Mouse (Mus musculus): ENCODE results near the gene Cul7. TPM values are rescaled to one million over a fixed set of nuclear protein-coding genes. Genes with fewer than 3 reads are reported as not detected.
A peak's percentile ranks its signal among the peaks of the same experiment; 100 is the strongest.

The Cul7 gene
- total RNA-seq, 2 experiments from 2014 or later: 2.9 to 5.6 TPM

DNA sequence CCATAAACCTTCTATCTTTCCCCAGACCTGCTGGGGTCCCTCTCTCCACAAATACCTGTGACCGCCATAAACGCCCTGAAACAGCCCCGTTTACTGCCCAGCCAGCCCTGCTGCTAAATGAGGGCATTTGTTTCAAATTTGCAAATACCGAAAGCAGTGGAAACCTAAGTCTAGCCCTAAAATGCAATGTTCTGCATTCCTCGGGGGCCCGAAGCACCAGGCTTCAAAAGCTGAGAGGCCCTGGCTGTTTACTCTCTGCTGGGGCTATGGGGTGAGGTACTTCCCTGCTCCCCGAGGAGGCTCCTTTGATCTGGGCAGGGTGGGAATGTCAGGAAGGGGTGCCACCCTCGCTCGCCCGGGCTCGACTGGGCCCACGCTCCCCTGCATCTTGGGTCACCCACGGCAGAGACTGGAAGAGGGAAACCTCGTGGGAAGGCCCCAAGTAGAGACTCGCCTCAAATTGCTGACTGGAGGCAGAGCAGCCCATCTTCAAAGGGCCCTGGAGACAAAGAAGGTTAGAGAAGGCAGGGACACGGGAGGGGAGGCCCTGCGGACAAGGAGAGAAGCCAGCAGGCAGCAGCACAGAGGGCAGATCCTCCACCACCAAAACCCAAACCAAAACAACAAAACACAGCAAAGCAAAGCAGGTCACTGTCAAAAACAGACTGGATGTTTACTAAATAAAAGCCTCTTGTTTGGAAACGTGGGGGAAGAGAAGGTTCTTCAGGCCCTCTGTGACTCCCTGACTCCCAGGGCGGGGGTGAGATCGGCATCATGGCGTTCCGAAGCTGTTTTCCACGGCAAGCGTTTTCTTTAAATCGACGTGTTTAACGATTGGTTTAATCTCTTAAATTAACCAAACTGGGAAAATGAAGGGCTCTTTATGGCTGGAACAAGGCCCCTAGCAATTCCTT, 31.1 kb upstream of the Cul7 start:
- intact Hi-C loops (cut with DNase I): no loop called here
- H3K4me3 ChIP-seq: no peak overlapping the region
- no peak for TF ChIP-seq CTCF (IDR thresholded peaks at IDR 0.05)
- H3K27ac ChIP-seq: no peak overlapping the region
- DNase-seq: no peak

GRCm38 (mm10) chr17:46619683-46620357, 30.3 kb upstream of the Cul7 start:
- intact Hi-C loops (cut with DNase I): no loop called here
- Histone ChIP-seq H3K4me3 (no peak overlapping the region), H3K27ac (no peak overlapping the region)
- TF ChIP-seq CTCF (IDR thresholded peaks at IDR 0.05): no peak
- DNase-seq: no peak

DNA sequence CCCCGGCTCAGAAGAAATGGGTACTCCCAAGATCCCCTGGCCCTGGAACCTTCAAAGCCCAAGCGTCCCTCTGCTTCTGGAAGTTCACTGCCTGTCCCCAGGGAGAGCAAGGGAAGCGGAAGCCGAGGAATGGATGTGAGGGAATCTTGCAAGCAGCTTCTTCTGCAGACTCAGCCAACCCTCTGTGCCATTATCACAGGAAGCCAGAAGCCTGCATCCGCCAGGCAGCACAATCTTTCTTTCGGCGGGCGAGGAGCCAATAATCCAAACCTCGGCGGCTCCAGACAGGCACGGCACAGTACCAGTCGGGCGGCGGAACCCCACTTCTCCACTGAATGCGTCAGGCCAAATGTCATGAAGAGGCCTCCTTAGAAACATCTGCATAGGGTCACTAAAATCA, 28.8 kb upstream of the Cul7 start:
- DNase-seq: peak; percentile 42
- TF ChIP-seq CTCF (IDR thresholded peaks at IDR 0.05): no peak
- intact Hi-C loops (cut with DNase I): no loop called here
- H3K4me3 ChIP-seq: peak overlapping the region; percentile 17; the same call in 1 of the 2 replicates
- no peak overlapping the region for H3K27ac ChIP-seq

GRCm38 (mm10) chr17:46622269-46622668, 27.9 kb upstream of the Cul7 start:
- TF ChIP-seq CTCF (IDR thresholded peaks at IDR 0.05): no peak
- H3K27ac ChIP-seq: no peak overlapping the region
- DNase-seq: no peak
- H3K4me3 ChIP-seq: no peak overlapping the region
- intact Hi-C loops (cut with DNase I): no loop called here

GRCm38 (mm10) chr17:46623819-46624557, 26.1 kb upstream of the Cul7 start:
- intact Hi-C loops (cut with DNase I): no loop called here
- peak; percentile 14; the same call in 1 of the 2 replicates for TF ChIP-seq CTCF (IDR thresholded peaks at IDR 0.05)
- peak overlapping the region; percentile 32 for H3K27ac ChIP-seq
- no peak overlapping the region for H3K4me3 ChIP-seq
- no peak for DNase-seq

GRCm38 (mm10) chr17:46624598-46624997, 25.5 kb upstream of the Cul7 start:
- intact Hi-C loops (cut with DNase I): no loop called here
- Histone ChIP-seq H3K4me3 (no peak overlapping the region), H3K27ac (peak overlapping the region; percentile 32)
- DNase-seq: no peak
- TF ChIP-seq CTCF (IDR thresholded peaks at IDR 0.05): no peak

DNA sequence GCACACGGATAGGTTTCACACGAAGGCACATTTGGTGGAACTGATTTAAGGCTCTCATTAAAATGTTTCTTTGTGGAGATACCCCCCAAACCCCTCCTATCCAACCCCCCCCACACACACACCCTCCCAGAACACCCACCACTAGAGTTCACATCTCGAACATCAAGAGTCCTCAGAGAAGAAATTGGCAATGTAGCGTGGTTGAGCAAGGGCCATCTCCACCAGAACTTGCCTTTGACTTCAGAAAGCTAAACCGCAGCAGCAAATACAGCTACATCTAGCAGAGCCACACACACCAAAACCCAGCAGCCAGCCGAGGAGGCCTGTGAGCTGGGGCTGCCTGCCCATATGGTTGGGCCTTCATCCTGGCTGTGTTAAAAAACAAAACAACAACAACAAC, 22.7 kb upstream of the Cul7 start:
- TF ChIP-seq CTCF (IDR thresholded peaks at IDR 0.05): no peak
- DNase-seq: no peak
- H3K27ac ChIP-seq: no peak overlapping the region
- intact Hi-C loops (cut with DNase I): no loop called here
- H3K4me3 ChIP-seq: no peak overlapping the region

- intact Hi-C loops (cut with DNase I): no loop called here
Observed at GRCm38 (mm10) chr17:46628471-46628790, 21.7 kb upstream of the Cul7 start.

GRCm38 (mm10) chr17:46628791-46629684, 21.1 kb upstream of the Cul7 start, which contains the start of gene Ptk7:
Gene Ptk7, minus strand, starts transcription at chr17:46629504.
- no peak for TF ChIP-seq CTCF (IDR thresholded peaks at IDR 0.05)
- H3K4me3 ChIP-seq: peak within 1 kb of the TSS; percentile 83
- intact Hi-C loops (cut with DNase I): no loop called here
- peak; percentile 55 for DNase-seq
- peak within 1 kb of the TSS; percentile 63 for H3K27ac ChIP-seq

More at GRCm38 (mm10) chr17:46628471-46628790, 21.7 kb upstream of the Cul7 start:
- TF ChIP-seq CTCF (IDR thresholded peaks at IDR 0.05): no peak
- peak overlapping the region; percentile 83 for H3K4me3 ChIP-seq
- peak overlapping the region; percentile 63 for H3K27ac ChIP-seq
- DNase-seq: no peak

DNA sequence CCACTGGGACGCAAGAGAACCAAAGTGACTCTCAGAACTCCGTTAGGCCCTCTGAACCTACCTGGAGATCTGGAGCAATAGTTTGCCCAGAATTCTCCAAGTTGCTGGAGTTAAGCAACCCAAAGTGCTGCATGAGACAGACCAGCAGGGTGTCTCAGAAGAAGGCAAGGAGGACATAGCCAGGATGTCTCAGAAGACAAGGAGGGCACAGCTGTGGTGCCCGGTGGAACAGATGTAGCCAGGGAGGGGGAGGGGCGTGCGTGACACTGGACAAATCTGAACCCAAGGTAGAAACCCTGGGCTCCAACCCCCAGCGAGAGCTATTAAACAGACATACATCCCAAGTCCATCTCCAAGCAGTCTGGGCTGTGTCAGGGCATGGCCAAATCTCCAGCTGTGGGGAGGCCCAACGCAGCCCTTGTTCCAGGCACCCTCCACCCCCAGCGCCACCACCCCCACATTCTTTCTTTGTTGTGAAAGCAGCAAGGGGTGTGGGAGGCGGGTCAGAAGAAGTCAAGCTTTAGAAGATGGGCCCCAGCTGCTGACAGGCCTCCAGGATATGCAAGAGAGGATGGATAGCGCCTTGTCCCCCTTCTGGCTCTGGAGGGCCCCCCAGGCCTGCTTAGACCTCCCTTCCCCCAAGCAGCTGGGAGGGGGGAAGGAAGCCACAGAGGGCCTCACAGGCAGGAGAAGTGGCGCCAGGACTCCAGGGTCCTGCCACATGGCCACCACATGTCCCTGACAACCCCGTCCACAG, 20.3 kb upstream of the Cul7 start:
- Histone ChIP-seq H3K27ac (0 out of 2 replicates have a peak overlapping the region, but pooled peaks have one; percentile 3), H3K4me3 (peak overlapping the region; percentile 83)
- intact Hi-C loops (cut with DNase I): no loop called here
- TF ChIP-seq CTCF (IDR thresholded peaks at IDR 0.05): no peak
- no peak for DNase-seq

All from gastrocnemius, adult 2 months (tissue).